Comparison of ENCODE assay signal across 27 mouse cellular contexts in genomic region chr11:89035552-89035951, GRCm38 (mm10). TPM values are rescaled to one million over a fixed set of nuclear protein-coding genes. Genes with fewer than 3 reads are reported as not detected.
DNase-seq lines count a peak whose midpoint lies in the region; ATAC-seq and TF ChIP-seq lines count a peak whose summit lies in the region.
"Had no signal": no experiment of that assay in that cellular context is flagged by ENCODE, and none has a peak within 500 bp of the region (broad histone marks: within the 10 kb centered on the region; RNA-seq: fewer than 3 reads in every experiment).

No protein-coding gene starts in this region.

- H3K27me3 ChIP-seq in lung, postnatal 0 days (replicated peaks; ENCODE audit: insufficient read depth, low read length): no peaks in the 10 kb centered on the region
- H3K27me3 ChIP-seq: embryonic facial prominence, embryonic 12.5 days; embryonic facial prominence, embryonic 15.5 days; heart, embryonic 13.5 days had no signal

- no peak overlapping the region for H3K4me3 ChIP-seq in lung, postnatal 0 days (ENCODE audit: low read depth, low read length)
- H3K4me3 ChIP-seq: embryonic facial prominence, embryonic 12.5 days; embryonic facial prominence, embryonic 15.5 days; gastrocnemius, adult 2 months; heart, adult 2 months; heart, embryonic 10.5 days; heart, embryonic 13.5 days had no signal

- DNase-seq in lung, postnatal 0 days (ENCODE audit: low spot score): peak; percentile 54
- DNase-seq in lung, postnatal 10 days: no peak
- DNase-seq in R1 (ENCODE audit: low read depth, low spot score): peak; percentile 19
- no peak for DNase-seq in gastrocnemius, postnatal 25 days
- DNase-seq in ovary, postnatal 36 days (ENCODE audit: low spot score): no peak
- DNase-seq: adrenal gland, postnatal 10 days; cerebellum, adult 11 months; cerebellum, adult 2 months; cerebellum, adult 9-11 months; cerebellum, postnatal 25 days; forebrain, postnatal 0 days; gastrocnemius, adult 2 months; gastrocnemius, postnatal 14 days; heart, adult 2 months; heart, postnatal 14 days; heart, postnatal 4 days had no signal

- no peak for TF ChIP-seq CTCF in lung, postnatal 0 days (IDR thresholded peaks at IDR 0.05)

- no peaks in the 10 kb centered on the region for H3K9me3 ChIP-seq in lung, postnatal 0 days (ENCODE audit: low read length)
- H3K9me3 ChIP-seq: embryonic facial prominence, embryonic 12.5 days; embryonic facial prominence, embryonic 15.5 days; heart, embryonic 10.5 days; heart, embryonic 13.5 days had no signal

- ATAC-seq in lung, postnatal 0 days: 0 out of 2 replicates have a peak, but pooled peaks have one; percentile 12
- peak; percentile 79 for ATAC-seq in megakaryocyte, adult 5-6 weeks (ENCODE audit: poor library complexity, severe bottlenecking)
- ATAC-seq: forebrain, embryonic 14.5 days; forebrain, postnatal 0 days had no signal

- TF ChIP-seq EP300 in lung, postnatal 0 days (IDR thresholded peaks at IDR 0.05): peak; percentile 39; the same call in 1 of the 2 replicates

- H3K27ac ChIP-seq in lung, postnatal 0 days (ENCODE audit: low read length): no peak overlapping the region
- H3K27ac ChIP-seq: embryonic facial prominence, embryonic 12.5 days; embryonic facial prominence, embryonic 15.5 days; gastrocnemius, adult 2 months; heart, adult 2 months; heart, embryonic 10.5 days; heart, embryonic 13.5 days; hindbrain, embryonic 14.5 days had no signal

- no peaks in the 10 kb centered on the region for H3K4me1 ChIP-seq in lung, postnatal 0 days (ENCODE audit: insufficient read depth, low read depth, low read length)
- H3K4me1 ChIP-seq: embryonic facial prominence, embryonic 12.5 days; embryonic facial prominence, embryonic 15.5 days; heart, embryonic 10.5 days; heart, embryonic 13.5 days had no signal

- peaks cover 4% of the 10 kb centered on the region; the same call in 1 of the 2 replicates for H3K36me3 ChIP-seq in lung, postnatal 0 days (ENCODE audit: insufficient read depth, low read length)

- no peak overlapping the region for H3K9ac ChIP-seq in lung, postnatal 0 days (replicated peaks; ENCODE audit: low read depth)
- H3K9ac ChIP-seq: embryonic facial prominence, embryonic 12.5 days; embryonic facial prominence, embryonic 15.5 days; forebrain, postnatal 0 days; heart, embryonic 13.5 days; hindbrain, embryonic 14.5 days had no signal

- WGBS in lung, postnatal 0 days: 63% methylated on average over 3 of the region's 3 CpGs

- H3K4me2 ChIP-seq in lung, postnatal 0 days (replicated peaks; ENCODE audit: low read depth, low read length): no peak overlapping the region
- H3K4me2 ChIP-seq: embryonic facial prominence, embryonic 12.5 days; embryonic facial prominence, embryonic 15.5 days; heart, embryonic 13.5 days; hindbrain, embryonic 14.5 days had no signal

RNA-seq across cellular contexts. Expression of gene Dgke, which starts 31.1 kb away (rescaled TPM):
- polyA plus RNA-seq in lung, postnatal 0 days (2015; fragmentation: Nextera tagmentation; extraction: Ambion mirVana): 3.4 and 3.6 TPM in 2 replicates
- 1.1 and 1.3 TPM in 2 replicates for total RNA-seq in megakaryocyte, adult 5-6 weeks (2015)
- 2.6 and 2.7 TPM in 2 replicates for total RNA-seq in megakaryocyte, adult 5-6 weeks (2017)
- total RNA-seq in gastrocnemius, postnatal 25 days (2021): 1 to 10 TPM; 2.5 to 2.7 TPM

RNA-seq across cellular contexts. Expression of gene Trim25, which starts 36.4 kb away (rescaled TPM):
- polyA plus RNA-seq in lung, postnatal 0 days (2015; fragmentation: Nextera tagmentation; extraction: Ambion mirVana): 23.5 and 24.3 TPM in 2 replicates
- 33.4 and 33.7 TPM in 2 replicates for total RNA-seq in megakaryocyte, adult 5-6 weeks (2015)
- 24.5 and 28.7 TPM in 2 replicates for total RNA-seq in megakaryocyte, adult 5-6 weeks (2017)
- 1 to 10 TPM; 6.0 to 7.9 TPM for total RNA-seq in gastrocnemius, postnatal 25 days (2021)

RNA-seq across cellular contexts. Expression of gene Gm525, which starts 38.1 kb away (rescaled TPM):
- 0.25 and 0.27 TPM in 2 replicates for polyA plus RNA-seq in lung, postnatal 0 days (2015; fragmentation: Nextera tagmentation; extraction: Ambion mirVana)
- not detected in 2 replicates for total RNA-seq in megakaryocyte, adult 5-6 weeks (2015)
- not detected in 2 replicates for total RNA-seq in megakaryocyte, adult 5-6 weeks (2017)
- total RNA-seq in gastrocnemius, postnatal 25 days (2021): not detected
- total RNA-seq: adrenal gland, adult 18-20 months; adrenal gland, postnatal 10 days; common myeloid progenitor, adult 5-6 weeks; forebrain, postnatal 0 days; gastrocnemius, adult 2 months; gastrocnemius, postnatal 14 days; heart, adult 2 months; heart, postnatal 14 days; heart, postnatal 4 days had no signal
- polyA plus RNA-seq: forebrain, embryonic 11.5 days; forebrain, embryonic 14.5 days; heart, embryonic 10.5 days; heart, embryonic 13.5 days; hindbrain, embryonic 11.5 days; hindbrain, embryonic 14.5 days had no signal

Comparison
In these comparisons a context has a peak if more than half of its experiments do, and no peak if none do; other contexts are left out.
1. DNase-seq: peak in lung, postnatal 0 days (single experiment) and R1 (single experiment); none in lung, postnatal 10 days (single experiment), gastrocnemius, postnatal 25 days (single experiment) and ovary, postnatal 36 days (single experiment).